Mouse (Mus musculus) brain, embryonic 18.5 days (tissue): Measurements from ENCODE around the gene Tmem267.
A peak's percentile ranks its signal among the peaks of the same experiment; 100 is the strongest.
"Not testable (repeated sequence)": the region's sequence is repeated elsewhere in the genome, so short reads cannot be mapped to it uniquely, and the experiment has no call there.

Experiments used
- DNase-seq: peaks from one replicate; pipeline ENCODE4 v3.0.0-alpha.2; 2012; ENCODE audit warnings: low read depth, low spot score

Tmem267 gene

DNA sequence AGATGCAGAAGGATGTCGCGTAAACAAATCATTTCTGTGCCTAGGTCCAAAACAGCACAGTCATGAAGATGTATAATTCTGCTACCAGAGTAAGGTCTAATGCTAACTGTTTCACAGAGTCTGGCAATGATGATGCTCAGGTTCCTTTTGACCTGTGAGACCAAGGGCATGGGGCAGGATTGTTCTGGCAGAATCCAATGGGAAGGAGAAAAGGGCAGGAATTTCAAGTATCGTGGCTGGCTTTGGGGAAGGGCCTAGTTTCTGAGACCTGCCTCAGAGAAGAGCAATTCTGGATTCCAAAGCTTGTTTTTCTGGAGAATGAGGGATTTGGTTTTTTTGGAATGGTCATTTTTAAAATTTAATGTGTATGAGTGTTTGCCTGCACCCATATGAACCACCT lies 131.0 kb downstream of the Tmem267 start:
- no peak for DNase-seq

DNA sequence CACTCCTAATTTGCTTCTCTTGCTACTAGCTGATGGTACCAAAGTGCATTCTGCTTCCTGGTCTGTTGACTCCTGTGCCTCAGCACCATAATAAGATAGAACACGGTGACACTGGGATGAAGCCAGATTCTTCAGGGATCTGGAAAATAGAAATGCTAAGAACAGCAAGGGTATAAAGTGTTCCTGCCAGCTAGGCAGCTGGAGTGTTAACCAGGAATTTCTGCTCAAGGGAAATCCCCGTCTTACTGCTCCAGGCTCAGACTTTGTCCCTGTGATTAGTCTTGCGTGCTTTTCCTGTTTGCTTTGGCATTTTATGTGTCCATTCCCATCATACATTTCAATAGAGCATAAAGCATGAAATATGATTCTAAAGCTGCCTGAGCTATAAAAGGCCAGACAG lies 131.9 kb downstream of the Tmem267 start:
- DNase-seq = no peak

DNA sequence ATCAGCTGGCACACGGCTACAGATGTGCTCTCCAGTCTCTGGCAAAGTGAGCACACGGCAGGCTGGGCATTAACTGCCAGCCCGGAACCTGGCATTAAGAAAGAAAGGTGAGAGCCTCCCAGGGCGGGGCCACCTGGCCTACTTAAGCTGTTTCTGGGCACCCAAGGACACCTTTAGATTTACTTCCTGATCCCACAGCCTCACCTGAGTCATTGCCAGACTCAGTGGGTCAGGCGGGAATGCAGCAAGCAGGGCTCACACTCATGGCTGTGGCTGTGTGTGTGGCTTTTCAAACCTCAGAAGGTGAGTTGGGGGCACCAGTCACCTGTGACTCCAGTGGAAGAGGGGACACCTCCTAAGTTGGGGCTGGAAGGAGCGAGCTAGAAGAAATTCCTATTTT lies 135.8 kb downstream of the Tmem267 start, which contains the start of gene Ccl28:
Gene Ccl28 (plus strand): TSS at position 186 of the 400 bp plus-strand sequence.
- DNase-seq = no peak

DNA sequence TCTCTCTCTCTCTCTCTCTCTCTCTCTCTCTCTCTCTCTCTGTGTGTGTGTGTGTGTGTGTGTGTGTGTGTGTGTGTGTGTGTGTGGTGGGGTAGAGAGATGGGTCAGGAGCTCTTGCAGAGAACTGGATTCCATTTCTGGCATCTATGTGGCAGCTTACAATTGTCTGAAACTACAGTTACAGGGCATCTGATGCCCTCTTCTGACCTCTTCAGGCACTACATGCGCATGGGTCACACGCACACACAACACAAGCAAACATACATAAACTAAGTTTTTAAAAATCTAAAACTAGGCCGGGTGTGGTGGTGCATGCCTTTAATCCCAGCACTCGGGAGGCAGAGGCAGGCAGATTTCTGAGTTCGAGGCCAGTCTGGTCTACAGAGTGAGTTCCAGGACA lies 138.1 kb downstream of the Tmem267 start:
- not testable (repeated sequence) for DNase-seq

DNA sequence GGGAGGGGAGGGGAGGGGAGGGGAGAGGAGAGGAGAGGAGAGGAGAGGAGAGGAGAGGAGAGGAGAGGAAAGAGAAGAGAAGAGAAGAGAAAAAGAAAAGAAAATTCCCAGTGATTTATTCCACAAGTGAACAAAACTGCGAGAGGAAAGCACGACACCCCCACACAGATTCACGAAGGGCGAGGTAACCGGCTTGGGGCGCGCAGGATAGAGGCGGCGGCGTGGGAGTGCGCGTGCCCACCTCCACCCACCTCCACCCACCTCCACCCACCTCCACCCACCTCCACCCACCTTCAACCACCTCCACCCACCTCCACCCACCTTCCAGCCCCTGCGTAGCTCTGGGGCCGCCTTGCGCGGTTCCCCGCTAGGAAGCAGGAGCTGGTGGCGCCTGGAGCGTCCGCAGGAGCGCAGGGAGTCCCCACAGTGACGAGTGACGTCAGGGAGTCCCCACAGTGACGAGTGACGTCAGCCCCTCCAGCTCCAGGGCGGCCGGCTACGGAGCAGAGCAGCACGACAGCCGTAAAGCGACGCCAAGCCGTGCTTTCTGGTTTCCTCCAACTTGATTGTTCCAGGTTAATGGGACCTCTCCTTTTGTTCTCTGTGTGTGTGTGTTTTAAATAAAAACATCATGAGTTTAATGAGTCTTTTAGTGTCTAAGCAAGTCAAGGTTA lies 143.8 kb downstream of the Tmem267 start:
- DNase-seq = peak; percentile 77

DNA sequence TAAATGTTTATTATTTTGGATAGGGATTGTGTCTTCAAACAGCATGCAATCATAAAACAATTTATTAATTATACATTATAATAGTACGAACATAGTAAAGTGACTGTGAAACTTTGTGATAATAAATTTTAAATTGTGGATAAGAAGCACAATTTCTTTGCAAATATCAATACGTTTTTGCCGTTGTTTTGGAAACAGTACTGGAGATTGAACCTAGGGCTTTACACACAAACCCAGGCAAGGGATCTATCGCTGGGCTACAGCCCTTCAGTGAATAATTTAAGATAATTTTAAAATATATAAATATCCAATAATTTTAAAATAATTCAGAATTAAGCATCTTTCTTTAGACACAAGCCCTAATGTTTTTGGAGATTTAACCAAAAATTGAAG lies 144.3 kb downstream of the Tmem267 start:
- no peak for DNase-seq

DNA sequence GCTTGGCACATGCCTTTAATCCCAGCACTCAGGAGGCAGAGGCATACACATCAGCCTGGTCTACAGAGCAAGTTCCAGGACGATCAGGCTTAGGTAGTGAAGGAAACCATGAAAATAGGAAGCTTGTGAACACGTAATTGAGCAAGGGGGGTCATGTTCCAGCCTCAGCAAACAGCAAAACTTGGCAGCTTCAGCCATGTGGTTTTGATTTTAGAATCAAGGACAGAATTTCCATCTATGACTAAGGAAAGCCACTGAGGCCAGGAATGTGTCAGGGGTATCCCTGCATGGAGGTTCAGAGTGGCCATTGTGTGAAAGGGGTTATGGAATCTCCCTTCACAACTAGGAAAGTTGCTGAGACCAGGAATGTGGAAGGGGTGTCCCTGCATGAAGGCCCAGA lies 147.7 kb downstream of the Tmem267 start:
- no peak for DNase-seq

DNA sequence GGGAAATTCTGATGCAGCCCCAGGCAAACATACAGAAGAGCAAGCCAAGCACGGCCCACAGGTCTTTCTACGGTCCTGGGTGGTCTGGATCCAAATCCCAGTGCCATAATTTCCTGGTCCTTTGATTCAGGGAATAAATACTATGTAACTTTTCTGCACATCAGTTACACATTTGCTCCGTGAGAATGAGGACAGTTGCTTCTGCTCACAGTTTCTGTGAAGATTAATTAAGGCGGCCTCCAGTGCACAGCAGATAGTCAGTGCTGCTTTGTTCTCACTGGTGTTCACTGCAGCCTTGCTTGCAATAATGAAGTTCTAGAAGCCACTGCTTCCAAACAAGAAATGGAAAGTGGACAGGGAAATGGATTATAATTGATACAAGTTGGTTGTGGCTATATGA lies 150.0 kb downstream of the Tmem267 start:
- DNase-seq = no peak

DNA sequence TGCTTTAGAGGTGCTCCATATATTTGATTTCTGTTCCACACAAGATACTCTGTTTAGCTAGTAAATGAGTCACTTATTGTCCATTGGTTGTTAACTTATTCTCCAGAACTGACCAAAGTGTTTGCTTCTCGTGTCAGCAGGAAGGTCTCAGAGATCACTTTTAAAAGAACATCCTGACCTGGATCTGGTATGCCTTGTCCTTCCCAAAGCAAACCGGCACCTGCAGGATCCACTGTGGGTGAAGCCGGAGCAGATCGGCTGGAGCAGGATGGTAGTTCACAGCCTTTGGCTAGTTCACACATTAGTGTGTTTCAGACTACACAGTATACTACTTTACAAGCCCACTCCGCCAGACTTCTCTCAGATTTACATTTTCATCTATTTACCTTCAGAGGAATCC lies 150.6 kb downstream of the Tmem267 start:
- DNase-seq = no peak

DNA sequence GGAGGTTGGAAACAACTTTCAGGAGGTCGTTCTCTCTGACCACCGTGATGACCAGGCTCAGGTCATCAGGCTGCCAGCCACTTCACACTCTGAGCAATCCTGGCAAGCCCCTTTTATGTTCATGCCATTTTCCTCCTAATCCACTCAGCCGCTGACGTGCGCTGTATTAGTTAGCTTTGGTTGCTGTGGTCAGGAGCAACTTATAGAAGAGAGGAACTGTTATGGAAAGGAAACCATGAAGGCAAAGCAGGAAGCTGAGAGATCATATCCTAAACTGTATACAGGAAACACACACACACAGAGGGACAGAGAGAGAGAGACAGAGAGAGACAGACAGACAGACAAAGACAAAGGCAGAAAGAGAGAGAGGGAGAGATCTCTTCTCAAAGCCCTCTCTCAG lies 151.5 kb downstream of the Tmem267 start:
- no peak for DNase-seq

DNA sequence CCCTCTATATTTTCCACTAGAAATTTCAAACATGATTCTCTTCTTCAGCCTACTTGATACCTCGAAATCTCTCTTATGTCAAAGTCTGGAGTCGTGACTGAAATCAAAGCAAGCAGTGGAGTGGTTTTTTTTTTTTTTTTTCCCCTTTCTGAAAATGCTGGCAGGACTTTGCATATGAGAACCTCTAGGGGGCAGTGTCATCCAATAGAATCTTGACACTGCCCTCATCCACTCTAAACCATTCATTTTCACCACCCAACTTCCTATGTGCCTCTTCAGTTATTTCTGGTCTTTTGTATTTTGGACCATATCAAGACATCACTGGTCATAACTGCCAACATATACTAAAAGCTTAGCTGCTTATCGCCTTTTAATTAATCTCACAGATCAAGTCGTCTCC lies 152.7 kb downstream of the Tmem267 start:
- DNase-seq = peak; percentile 18

DNA sequence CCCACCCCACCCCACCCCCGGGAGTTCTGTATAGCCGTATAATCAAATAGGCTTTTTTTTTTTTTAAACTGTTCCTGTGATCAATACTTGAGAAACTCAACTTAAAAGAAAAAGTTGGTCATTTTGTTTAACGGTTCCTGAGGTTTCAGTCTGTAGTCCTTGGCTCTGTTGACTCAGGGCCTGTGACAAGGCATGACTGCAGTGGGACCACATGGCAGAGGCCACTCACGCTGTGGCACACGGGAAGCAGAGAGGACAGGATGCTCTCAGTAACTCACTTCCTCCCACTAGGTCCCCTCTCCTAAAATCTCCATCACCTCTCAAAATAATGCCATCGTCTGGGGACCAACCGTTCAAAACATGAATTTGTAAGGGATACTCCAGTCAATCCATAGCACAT lies 153.3 kb downstream of the Tmem267 start:
- no peak for DNase-seq

DNA sequence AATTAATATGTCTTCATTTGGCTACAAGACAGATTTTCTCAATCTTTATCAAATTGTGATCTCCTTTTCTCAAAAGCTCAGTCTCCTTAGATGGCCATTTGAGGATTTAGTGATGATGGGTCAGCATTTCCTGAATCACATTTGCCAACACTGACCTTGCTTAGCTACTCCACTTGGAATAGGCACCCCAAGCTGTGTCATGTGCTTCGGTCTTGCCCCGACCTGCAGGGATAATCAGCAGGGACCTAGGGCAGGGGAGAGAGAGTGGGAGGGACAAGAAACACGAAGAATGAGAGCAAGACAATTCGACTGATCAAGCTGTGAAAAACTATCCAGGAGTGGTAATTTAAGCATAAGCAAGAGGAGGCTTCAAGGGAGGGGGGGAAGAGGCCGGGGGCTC lies 156.9 kb downstream of the Tmem267 start:
- DNase-seq = no peak

DNA sequence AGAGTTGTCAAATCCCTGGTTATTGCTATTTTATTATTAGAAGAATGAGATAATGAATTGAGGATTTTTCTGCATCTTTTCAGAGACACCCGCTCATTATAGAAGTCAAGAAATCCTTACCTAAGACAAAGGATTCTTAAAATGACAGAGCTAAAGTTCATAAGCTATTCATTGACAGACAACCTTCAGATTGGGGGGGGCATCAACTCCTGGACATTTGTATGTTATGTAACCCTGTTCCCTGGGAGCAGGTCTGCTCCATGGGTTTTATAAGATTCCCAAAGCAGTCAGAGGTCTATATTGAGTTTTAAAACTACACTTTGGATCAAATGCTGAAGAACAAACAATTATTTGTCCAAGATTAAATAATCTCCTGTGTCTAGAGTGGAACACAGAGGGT lies 158.7 kb downstream of the Tmem267 start:
- DNase-seq = no peak

DNA sequence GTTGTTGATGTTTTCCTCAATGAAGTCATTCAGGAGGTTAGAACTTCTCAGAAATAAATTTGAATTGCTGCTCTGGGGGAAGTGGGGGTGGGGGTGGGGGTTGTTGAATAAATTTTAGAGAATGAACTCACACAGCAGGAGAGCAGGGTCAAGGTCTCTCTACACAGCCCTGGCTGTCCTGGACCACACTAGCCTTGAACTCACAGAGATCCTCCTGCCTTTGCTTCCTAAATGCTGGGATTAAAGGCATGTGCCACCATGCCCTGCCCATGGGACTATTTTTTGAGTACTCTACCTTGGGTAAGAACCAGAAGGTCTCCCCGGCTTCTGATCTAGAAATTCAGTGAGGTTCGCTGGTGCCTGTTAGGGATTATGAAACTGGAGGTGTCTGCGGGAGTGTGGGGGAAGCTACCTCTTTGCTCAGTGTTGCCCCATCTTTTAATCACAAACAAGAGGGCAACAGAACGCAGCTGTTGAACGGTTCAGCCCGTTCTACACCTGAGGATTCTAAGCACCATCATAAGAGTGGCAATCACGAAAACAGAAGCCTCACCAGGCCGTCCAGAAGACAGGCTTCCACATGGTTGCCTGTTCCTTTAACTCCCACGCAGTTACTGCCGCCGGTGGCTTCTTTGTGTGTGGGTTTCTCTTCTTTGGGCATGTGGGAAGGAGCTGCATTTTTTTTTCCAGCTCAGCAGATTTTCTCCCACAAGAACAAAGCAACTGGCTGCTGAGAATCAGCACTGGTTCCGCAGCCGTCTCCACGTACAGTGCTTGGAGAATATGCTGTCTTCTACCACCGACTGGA lies 161.3 kb downstream of the Tmem267 start:
- peak; percentile 12 for DNase-seq

DNA sequence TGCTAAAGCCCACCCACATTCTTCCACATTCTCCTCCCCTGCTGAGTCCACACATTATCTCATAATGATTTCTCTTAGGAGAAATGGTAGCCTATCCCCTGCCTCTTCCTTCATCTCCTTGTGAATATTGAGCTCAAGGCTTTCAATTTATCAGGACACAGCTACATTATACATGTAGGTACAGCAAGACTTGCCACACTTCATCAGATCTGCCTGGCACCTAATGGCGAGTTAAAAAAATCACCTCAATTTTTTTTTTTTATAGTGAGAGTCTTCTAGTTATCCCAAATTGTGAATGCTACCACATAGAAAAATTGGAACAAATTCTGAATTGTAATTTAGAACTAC lies 161.8 kb downstream of the Tmem267 start:
- DNase-seq = no peak

DNA sequence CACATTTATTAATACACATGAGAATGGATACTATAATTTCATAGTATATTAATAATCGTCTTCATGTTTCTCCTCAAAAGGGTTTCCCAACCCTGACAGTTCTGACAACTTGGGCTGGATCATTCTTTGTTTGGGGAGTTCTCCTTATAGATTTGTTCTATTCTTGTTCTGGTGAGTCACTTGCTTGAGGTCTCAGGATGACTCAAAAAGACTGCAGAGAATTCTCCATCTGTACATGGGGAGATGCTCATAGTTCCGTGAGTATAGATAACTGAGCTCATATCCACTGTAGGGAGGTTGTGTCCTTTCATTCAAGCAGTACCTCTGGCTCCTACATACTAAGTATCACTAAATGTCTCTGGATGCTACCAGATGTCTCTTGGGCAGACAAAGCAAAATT lies 166.9 kb downstream of the Tmem267 start:
- DNase-seq = no peak

DNA sequence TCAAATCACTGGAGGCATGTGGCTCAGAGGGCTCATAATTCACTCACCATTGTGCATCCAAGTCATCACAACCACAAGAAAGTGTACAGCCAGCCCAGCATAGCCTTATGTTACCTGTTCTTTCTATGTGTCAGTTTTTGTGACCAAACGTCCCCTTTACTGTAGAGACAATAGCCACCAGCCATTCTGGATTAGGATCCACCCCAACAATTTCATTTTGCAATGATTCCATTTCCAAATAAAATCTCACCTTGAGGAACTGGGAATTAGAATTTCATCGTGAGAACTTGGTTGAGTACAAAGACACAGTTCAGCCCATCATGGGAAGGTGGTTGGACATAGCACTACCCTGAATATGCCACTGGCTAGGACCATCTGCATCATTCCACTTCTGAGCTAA lies 168.4 kb downstream of the Tmem267 start:
- no peak for DNase-seq

DNA sequence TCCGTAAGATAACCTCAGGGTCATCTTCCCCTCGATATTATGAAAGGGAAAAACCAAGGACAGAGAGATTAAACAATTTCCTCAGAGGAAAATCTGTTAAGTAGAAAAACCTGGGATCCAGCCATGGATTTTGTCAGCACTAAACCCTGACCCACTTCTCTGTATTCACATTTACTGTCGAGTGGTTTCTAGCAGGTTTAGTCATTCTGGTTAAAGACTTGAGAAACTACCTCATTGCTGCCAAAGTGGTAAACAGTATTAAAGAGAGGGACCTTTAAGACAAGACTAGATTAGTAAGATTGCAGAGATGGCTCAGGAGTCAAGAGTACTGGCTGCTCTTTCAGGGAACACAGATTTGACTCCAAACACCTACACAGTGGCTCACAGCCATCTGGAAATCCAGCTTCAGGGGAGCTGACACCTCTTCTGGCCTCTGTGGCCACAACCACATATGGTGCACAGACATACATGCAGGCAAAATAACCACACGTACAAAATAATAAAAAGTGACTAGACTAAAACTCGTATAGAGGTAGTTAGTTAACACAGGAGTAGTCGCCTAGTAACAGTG lies 169.1 kb downstream of the Tmem267 start:
- no peak for DNase-seq
